ENCODE assay signal across 8 mouse cellular contexts in the genomic region with DNA sequence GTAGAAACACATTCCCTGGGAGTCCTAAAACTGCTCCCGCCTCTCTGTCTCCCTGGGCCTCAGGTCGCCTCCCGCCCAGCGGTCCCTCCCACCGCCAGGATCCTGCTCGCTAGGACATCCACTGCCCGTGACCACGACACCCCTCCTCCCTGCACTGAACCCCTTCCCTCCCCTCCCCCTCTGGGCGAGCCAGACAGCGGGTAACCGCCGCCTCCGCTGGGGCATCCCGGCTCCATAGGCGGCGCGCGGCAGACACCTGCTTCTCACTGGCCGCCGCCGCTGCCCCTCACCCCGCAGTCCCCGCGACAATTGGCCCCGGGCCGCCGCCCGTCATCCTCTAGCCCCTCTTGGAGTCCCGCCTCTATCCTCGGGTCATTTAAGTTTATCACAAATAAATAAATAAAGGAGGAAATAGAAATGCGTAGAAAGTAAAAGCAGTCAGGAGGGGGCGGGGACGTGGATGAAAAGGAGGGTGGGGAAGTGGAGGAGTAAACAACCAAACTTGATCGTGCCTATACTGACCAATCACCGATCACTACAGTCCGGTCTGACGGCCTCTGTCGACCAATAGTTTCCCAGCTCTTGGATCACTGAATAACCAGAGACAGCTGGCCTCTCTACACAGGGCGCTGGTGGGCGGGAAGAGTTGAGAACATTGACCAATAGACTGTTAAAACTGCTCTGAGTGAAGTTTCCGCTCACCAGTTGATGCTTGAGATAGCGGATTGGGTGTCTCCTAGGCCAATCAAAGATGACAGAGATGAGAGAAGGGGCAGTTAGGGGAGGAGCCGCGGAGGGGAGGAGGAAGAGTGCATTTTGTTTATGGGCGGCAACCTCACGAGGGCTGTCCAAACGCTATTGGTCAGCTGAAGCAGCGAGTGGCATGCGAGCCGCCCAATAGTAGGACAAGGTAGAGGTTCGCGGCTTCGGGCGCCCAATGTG. TPM values are rescaled to one million over a fixed set of nuclear protein-coding genes. Genes with fewer than 3 reads are reported as not detected.
A peak's percentile ranks its signal among the peaks of the same experiment; 100 is the strongest.
DNase-seq lines count a peak whose midpoint lies in the region; ATAC-seq and TF ChIP-seq lines count a peak whose summit lies in the region.

No protein-coding gene starts in this region.

- peak overlapping the region; percentile 59 for H3K27ac ChIP-seq in ES-Bruce4 (ENCODE audit: insufficient read depth, low read length)
- H3K27ac ChIP-seq in forebrain, embryonic 13.5 days, result peak overlapping the region; percentile 98
- H3K27ac ChIP-seq in liver, postnatal 0 days (ENCODE audit: low read depth), result peak overlapping the region; percentile 99
- peak overlapping the region; percentile 93 for H3K27ac ChIP-seq in neural tube, embryonic 14.5 days (ENCODE audit: low read depth, low read length)

- peak; percentile 94 for ATAC-seq in cerebellum, adult (ENCODE audit: insufficient number of reproducible peaks, low FRiP score, low TSS enrichment)
- ATAC-seq in forebrain, embryonic 13.5 days, result peak; percentile 97
- ATAC-seq in liver, postnatal 0 days, result peak; percentile 88
- ATAC-seq in neural tube, embryonic 14.5 days (ENCODE audit: low read depth), result peak; percentile 97

- peak overlapping the region; percentile 61 for H3K4me2 ChIP-seq in forebrain, embryonic 13.5 days
- peak overlapping the region; percentile 80 for H3K4me2 ChIP-seq in liver, postnatal 0 days (ENCODE audit: low read depth, low read length)
- peak overlapping the region; percentile 60 for H3K4me2 ChIP-seq in neural tube, embryonic 14.5 days (ENCODE audit: low read depth, low read length)

- under 1% methylated on average over 53 of the region's 54 CpGs for WGBS in forebrain, embryonic 13.5 days
- WGBS in large intestine, adult 2 months, result under 1% methylated on average over 54 of the region's 54 CpGs
- WGBS in liver, postnatal 0 days (ENCODE audit: insufficient replicate concordance), result 2% methylated on average over 54 of the region's 54 CpGs
- under 1% methylated on average over 53 of the region's 54 CpGs for WGBS in neural tube, embryonic 14.5 days

- TF ChIP-seq EP300 in ES-Bruce4 (IDR thresholded peaks at IDR 0.05; ENCODE audit: insufficient read depth, low read depth, low read length), result peak; percentile 56; the same call in 1 of the 2 replicates
- TF ChIP-seq EP300 in liver, postnatal 0 days (IDR thresholded peaks at IDR 0.05; ENCODE audit: low read depth), result no peak; the same call in 1 of the 2 replicates

- H3K9me3 ChIP-seq in ES-Bruce4 (replicated peaks; ENCODE audit: control insufficient read depth, insufficient read depth, low read length, poor library complexity, severe bottlenecking), result no peaks in the 10 kb centered on the region
- no peaks in the 10 kb centered on the region for H3K9me3 ChIP-seq in forebrain, embryonic 13.5 days (replicated peaks)
- no peaks in the 10 kb centered on the region for H3K9me3 ChIP-seq in liver, postnatal 0 days (ENCODE audit: low read length)
- no peaks in the 10 kb centered on the region for H3K9me3 ChIP-seq in neural tube, embryonic 14.5 days (ENCODE audit: control insufficient read depth, low read length)

- no peaks in the 10 kb centered on the region for H3K36me3 ChIP-seq in ES-Bruce4 (ENCODE audit: control insufficient read depth, insufficient read depth, low read length, poor library complexity, severe bottlenecking)
- H3K36me3 ChIP-seq in forebrain, embryonic 13.5 days (ENCODE audit: poor library complexity, severe bottlenecking), result no peaks in the 10 kb centered on the region
- H3K36me3 ChIP-seq in liver, postnatal 0 days (replicated peaks; ENCODE audit: insufficient read depth, low read length), result no peaks in the 10 kb centered on the region
- H3K36me3 ChIP-seq in neural tube, embryonic 14.5 days (ENCODE audit: control insufficient read depth, insufficient read depth, low read length), result no peaks in the 10 kb centered on the region

- intact Hi-C loops in heart, postnatal 10 days (cut with DNase I), result loop anchor here (5.0 kb wide), 1 partner anchor 38 kb away; no protein-coding TSS in a partner anchor

- H3K4me1 ChIP-seq in ES-Bruce4 (ENCODE audit: control insufficient read depth, insufficient read depth, low read length), result no peaks in the 10 kb centered on the region
- peaks cover 3% of the 10 kb centered on the region; the same call in 1 of the 2 replicates for H3K4me1 ChIP-seq in forebrain, embryonic 13.5 days
- 0 out of 2 replicates have a peak, but pooled peaks cover 6% of the 10 kb centered on the region for H3K4me1 ChIP-seq in liver, postnatal 0 days (ENCODE audit: insufficient read depth)
- H3K4me1 ChIP-seq in neural tube, embryonic 14.5 days (ENCODE audit: control insufficient read depth, insufficient read depth, low read length), result no peaks in the 10 kb centered on the region

- H3K9ac ChIP-seq in ES-Bruce4 (ENCODE audit: low read depth, poor library complexity, severe bottlenecking), result peak overlapping the region; percentile 97
- peak overlapping the region; percentile 68 for H3K9ac ChIP-seq in forebrain, embryonic 13.5 days
- peak overlapping the region; percentile 79 for H3K9ac ChIP-seq in liver, postnatal 0 days (replicated peaks)
- H3K9ac ChIP-seq in neural tube, embryonic 14.5 days (replicated peaks; ENCODE audit: low read depth, low read length), result peak overlapping the region; percentile 49

- peak overlapping the region; percentile 50 for H3K4me3 ChIP-seq in ES-Bruce4 (ENCODE audit: low read depth, low read length)
- H3K4me3 ChIP-seq in forebrain, embryonic 13.5 days, result peak overlapping the region; percentile 67
- H3K4me3 ChIP-seq in liver, postnatal 0 days (ENCODE audit: low read depth, low read length), result peak overlapping the region; percentile 72
- H3K4me3 ChIP-seq in neural tube, embryonic 14.5 days (ENCODE audit: low read depth, low read length), result peak overlapping the region; percentile 72

- DNase-seq in heart, postnatal 10 days, result peak; percentile 99 to 100
- peak; percentile 100 for DNase-seq in large intestine, adult 2 months (ENCODE audit: low read depth, low spot score)
- DNase-seq in liver, postnatal 0 days, result peak; percentile 96
- peak; percentile 98 for DNase-seq in testis, postnatal 10 days (ENCODE audit: low spot score)

- TF ChIP-seq CTCF in ES-Bruce4 (IDR thresholded peaks at IDR 0.05; ENCODE audit: low read depth, low read length), result no peak
- peak; percentile 24 for TF ChIP-seq CTCF in liver, postnatal 0 days (IDR thresholded peaks at IDR 0.05; ENCODE audit: low read depth)

- TF ChIP-seq POLR2A in ES-Bruce4 (IDR thresholded peaks at IDR 0.05; ENCODE audit: insufficient read depth, low read length), result peak; percentile 42

- H3K27me3 ChIP-seq in ES-Bruce4 (ENCODE audit: control insufficient read depth, insufficient read depth, low read length, poor library complexity, severe bottlenecking), result no peaks in the 10 kb centered on the region
- H3K27me3 ChIP-seq in forebrain, embryonic 13.5 days, result no peaks in the 10 kb centered on the region
- no peaks in the 10 kb centered on the region for H3K27me3 ChIP-seq in liver, postnatal 0 days (ENCODE audit: insufficient read depth, low read length)
- H3K27me3 ChIP-seq in neural tube, embryonic 14.5 days (ENCODE audit: control insufficient read depth, insufficient read depth, low read length), result no peaks in the 10 kb centered on the region

RNA-seq across cellular contexts. Expression of a gene that starts 0.5 kb away (rescaled TPM):
- polyA plus RNA-seq in ES-Bruce4 (2011; ENCODE audit: insufficient read depth, insufficient read length, low read depth, missing spikeins), result 7.9 and 9.9 TPM in 2 replicates
- 79.7 and 84.9 TPM in 2 replicates for polyA plus RNA-seq in forebrain, embryonic 13.5 days (2015; fragmentation: Nextera tagmentation; extraction: Ambion mirVana)
- total RNA-seq in heart, postnatal 10 days (2021), result 100 to 1,000 TPM; 149 to 160 TPM
- polyA plus RNA-seq in large intestine, adult 2 months (2012; rRNA removed), result 2.9 and 5.1 TPM in 2 replicates
- polyA plus RNA-seq in liver, postnatal 0 days (2015; fragmentation: Nextera tagmentation; extraction: Ambion mirVana), result 7.9 and 9.2 TPM in 2 replicates
- polyA plus RNA-seq in neural tube, embryonic 14.5 days (2014; fragmentation: Nextera tagmentation; extraction: Ambion mirVana), result 57.2 and 71.0 TPM in 2 replicates

Comparison
In these comparisons a context has a peak if more than half of its experiments do, and no peak if none do; other contexts are left out.
1. Peak in every context shown above with its lines: DNase-seq, ATAC-seq, H3K4me3 ChIP-seq and H3K27ac ChIP-seq.